Mouse (Mus musculus) MEL (cell line): ENCODE measurements around the gene Cryba1. TPM values are rescaled to one million over a fixed set of nuclear protein-coding genes. Genes with fewer than 3 reads are reported as not detected.
A peak's percentile ranks its signal among the peaks of the same experiment; 100 is the strongest.

ENCODE experiments used
- DNase-seq: peaks from one replicate; pipeline ENCODE4 v3.0.0; 2011; ENCODE audit warnings: low read depth, low spot score
- H3K27ac ChIP-seq: 2 replicates; pipeline ENCODE4 v1.5.1; 2012; ENCODE audit warnings: low read depth, mild to moderate bottlenecking, control low read depth, low read length, moderate library complexity; ENCODE audit not compliant: control insufficient read depth
- H3K27me3 ChIP-seq, 2 experiments: fragments of 150-350 bp in 1 of 2; sonication (generic) in 1 of 2; 2 replicates each; pipeline ENCODE4 v1.6.1; 2012; ENCODE audit warnings: low read length in 2 of 2, mild to moderate bottlenecking in 2 of 2, improper control_type of control experiment in 1 of 2, moderate library complexity in 1 of 2; ENCODE audit not compliant: insufficient read depth in 2 of 2, control insufficient read depth in 1 of 2
- H3K36me3 ChIP-seq, 2 experiments: 2 replicates each; pipeline ENCODE4 v1.6.1; 2012 to 2014; ENCODE audit warnings: low read length in 2 of 2, improper control_type of control experiment in 1 of 2, inconsistent platforms in 1 of 2, mild to moderate bottlenecking in 1 of 2; ENCODE audit not compliant: insufficient read depth in 2 of 2, control insufficient read depth in 1 of 2
- H3K4me1 ChIP-seq, 2 experiments: fragments of 150-350 bp in 1 of 2; sonication (generic) in 1 of 2; 2 replicates each; pipeline ENCODE4 v1.6.1; 2012; ENCODE audit warnings: low read length in 2 of 2, improper control_type of control experiment in 1 of 2, mild to moderate bottlenecking in 1 of 2; ENCODE audit not compliant: insufficient read depth in 2 of 2, control insufficient read depth in 1 of 2
- H3K4me3 ChIP-seq, 2 experiments: fragments of 150-350 bp in 1 of 2; sonication (generic) in 1 of 2; 2 replicates each; pipeline ENCODE4 v1.5.1; 2012; ENCODE audit warnings: low read depth in 2 of 2, low read length in 2 of 2, mild to moderate bottlenecking in 2 of 2, moderate library complexity in 2 of 2, control low read depth in 1 of 2, improper control_type of control experiment in 1 of 2; ENCODE audit not compliant: control insufficient read depth in 1 of 2, insufficient read depth in 1 of 2
- H3K79me2 ChIP-seq: 2 replicates; pipeline ENCODE4 v1.6.1; 2012; ENCODE audit warnings: mild to moderate bottlenecking, low read length, moderate library complexity; ENCODE audit not compliant: control insufficient read depth, poor library complexity, insufficient read depth
- H3K9ac ChIP-seq: 2 replicates; pipeline ENCODE4 v1.6.1; 2012; ENCODE audit warnings: low read depth, mild to moderate bottlenecking, control low read depth, low read length, moderate library complexity; ENCODE audit not compliant: control insufficient read depth, poor library complexity, severe bottlenecking
- H3K9me3 ChIP-seq: fragments of 150-350 bp; sonication (generic); replicated peaks from 2 replicates; pipeline ENCODE4 v1.6.1; 2012; ENCODE audit warnings: mild to moderate bottlenecking, low read length, improper control_type of control experiment, moderate library complexity; ENCODE audit not compliant: insufficient read depth
- GABPA ChIP-seq: IDR thresholded peaks from 2 replicates; pipeline ENCODE4 v1.6.1; 2012; ENCODE audit warnings: low read depth, mild to moderate bottlenecking, inconsistent platforms, low read length, improper control_type of control experiment, moderate library complexity
- MAZ ChIP-seq: IDR thresholded peaks from 2 replicates; pipeline ENCODE4 v1.6.1; 2012; ENCODE audit warnings: low read depth, mild to moderate bottlenecking, inconsistent platforms, low read length, improper control_type of control experiment
- MYC ChIP-seq: IDR thresholded peaks from 2 replicates; pipeline ENCODE4 v1.6.1; 2011; ENCODE audit warnings: low read depth, mild to moderate bottlenecking, low read length, improper control_type of control experiment, moderate library complexity
- POLR2A ChIP-seq, 2 experiments: IDR thresholded peaks; 2 replicates each; pipeline ENCODE4 v1.6.1; 2011 to 2012; ENCODE audit warnings: low read length in 2 of 2, mild to moderate bottlenecking in 2 of 2, control low read depth in 1 of 2, improper control_type of control experiment in 1 of 2, low read depth in 1 of 2, moderate library complexity in 1 of 2; ENCODE audit not compliant: control insufficient read depth in 1 of 2, insufficient read depth in 1 of 2, poor library complexity in 1 of 2
- POLR2AphosphoS2 ChIP-seq: IDR thresholded peaks from 2 replicates; pipeline ENCODE4 v1.6.1; 2011; ENCODE audit warnings: low read length, improper control_type of control experiment
- POLR2AphosphoS5 ChIP-seq: IDR thresholded peaks from 2 replicates; pipeline ENCODE4 v1.6.1; 2012; ENCODE audit warnings: low read depth, borderline replicate concordance, mild to moderate bottlenecking, inconsistent platforms, low read length, moderate library complexity, mixed read lengths
- RCOR1 ChIP-seq: IDR thresholded peaks from 2 replicates; pipeline ENCODE4 v1.6.1; 2012; ENCODE audit warnings: low read depth, mild to moderate bottlenecking, inconsistent platforms, low read length, improper control_type of control experiment
- TAL1 ChIP-seq: IDR thresholded peaks from 2 replicates; pipeline ENCODE4 v1.6.1; 2012; ENCODE audit warnings: mild to moderate bottlenecking, inconsistent platforms, low read length, moderate library complexity, mixed read lengths
- UBTF ChIP-seq: IDR thresholded peaks from 2 replicates; pipeline ENCODE4 v1.6.1; 2012; ENCODE audit warnings: low read depth, mild to moderate bottlenecking, inconsistent platforms, low read length, improper control_type of control experiment, moderate library complexity, borderline replicate concordance; ENCODE audit not compliant: insufficient read depth
- polyA plus RNA-seq, 2 experiments: library from polyadenylated mRNA; stranded (reverse) in 1 of 2; unstranded in 1 of 2; fragments of >175 nt in 1 of 2; fragments of >200 nt in 1 of 2; gene quantifications; 2 replicates each; pipeline versions ENCODE4 v1.2.1 to v1.2.4; 2012; ENCODE audit warnings: low replicate concordance in 2 of 2, low read depth in 1 of 2; ENCODE audit not compliant: insufficient read length in 2 of 2, insufficient read depth in 1 of 2, missing spikeins in 1 of 2
- total RNA-seq: library from RNA; depleted of rRNA; stranded (reverse); fragments of 300-350 nt; gene quantifications from 2 replicates; pipeline ENCODE4 v1.2.3, GENCODE M21; 2012

Gene Cryba1
- total and polyA plus RNA-seq, 3 experiments = not detected

DNA sequence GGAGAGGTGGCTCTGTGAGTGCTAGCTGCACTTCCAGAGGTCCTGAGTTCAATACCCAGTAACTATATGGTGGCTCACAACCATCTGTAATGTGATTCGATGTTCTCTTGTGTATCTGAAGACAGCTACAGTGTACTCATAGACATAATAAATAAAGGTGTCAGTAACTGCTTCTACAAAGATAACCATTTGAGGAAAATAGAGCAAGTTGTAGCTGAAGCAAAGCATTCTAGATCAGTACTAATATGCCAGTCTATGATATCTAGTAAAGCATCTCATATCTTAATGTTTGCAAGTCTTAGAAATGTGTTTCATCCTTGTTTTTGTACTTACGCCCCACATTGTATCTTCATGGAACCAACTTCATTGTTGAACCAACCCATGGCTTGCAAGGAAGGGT, 6.0 kb downstream of the Cryba1 start:
- peaks cover 6 to 24% of the 10 kb centered on the region in 2 experiments for H3K36me3 ChIP-seq

DNA sequence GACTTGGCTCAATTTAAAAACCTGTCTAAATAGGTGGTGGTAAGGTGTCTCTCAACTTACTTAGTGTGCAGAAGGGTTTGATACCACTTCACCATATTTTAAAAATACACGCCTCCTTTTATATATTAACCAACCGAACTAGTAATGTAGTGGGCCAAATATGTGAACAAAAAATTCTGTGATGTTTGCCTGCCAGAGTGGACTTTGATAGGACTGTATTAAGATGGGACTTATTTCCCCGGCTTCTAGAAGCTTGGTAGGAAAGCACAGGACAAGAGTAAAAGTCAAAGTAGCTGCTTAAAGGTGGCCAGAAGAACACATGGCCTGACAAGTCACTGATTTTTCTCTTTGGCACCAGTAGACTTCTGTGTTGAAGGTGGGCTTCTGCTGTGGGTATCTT, 11.3 kb downstream of the Cryba1 start:
- peaks cover 17 to 61% of the 10 kb centered on the region in 2 experiments for H3K36me3 ChIP-seq

More for the DNA sequence above, 6.0 kb downstream of the Cryba1 start:
- H3K27ac ChIP-seq = no peak overlapping the region
- DNase-seq = no peak
- H3K79me2 ChIP-seq = no peaks in the 10 kb centered on the region
- H3K4me3 ChIP-seq = no peak overlapping the region
- H3K9ac ChIP-seq = no peak overlapping the region
- no peaks in the 10 kb centered on the region for H3K4me1 ChIP-seq
- no peaks in the 10 kb centered on the region for H3K27me3 ChIP-seq
- TF ChIP-seq POLR2AphosphoS2 (peak; percentile 35; the same call in 1 of the 2 replicates), GABPA (no peak)
- H3K9me3 ChIP-seq = no peaks in the 10 kb centered on the region

GRCm38 (mm10) chr11:77709039-77709438, 16.0 kb downstream of the Cryba1 start:
- H3K36me3 ChIP-seq = peaks cover 20 to 66% of the 10 kb centered on the region in 2 experiments
- no peak overlapping the region for H3K4me3 ChIP-seq

More for the DNA sequence above, 11.3 kb downstream of the Cryba1 start:
- DNase-seq = no peak
- Histone ChIP-seq H3K79me2 (peaks cover 10% of the 10 kb centered on the region), H3K27me3 (no peaks in the 10 kb centered on the region), H3K27ac (no peak overlapping the region), H3K9me3 (no peaks in the 10 kb centered on the region), H3K4me3 (no peak overlapping the region), H3K9ac (no peak overlapping the region), H3K4me1 (no peaks in the 10 kb centered on the region)
- TF ChIP-seq POLR2A (IDR thresholded peaks at IDR 0.05; ENCODE audit: control insufficient read depth in 1 of 2, insufficient read depth in 1 of 2, low read depth in 1 of 2, low read length in 2 of 2, poor library complexity in 1 of 2) (0 out of 4 replicates have a peak, but pooled peaks of 1 of the 2 experiments have one; percentile 19), MAZ (no peak), TAL1 (no peak), UBTF (no peak)

GRCm38 (mm10) chr11:77705920-77706319, 19.2 kb downstream of the Cryba1 start:
- no peaks in the 10 kb centered on the region for H3K27me3 ChIP-seq
- no peaks in the 10 kb centered on the region for H3K9me3 ChIP-seq
- TF ChIP-seq MYC (no peak), RCOR1 (no peak), POLR2AphosphoS5 (no peak)
- H3K4me3 ChIP-seq = no peak overlapping the region
- peaks cover 47% of the 10 kb centered on the region for H3K79me2 ChIP-seq
- H3K36me3 ChIP-seq = peaks cover 36 to 65% of the 10 kb centered on the region in 2 experiments
- H3K9ac ChIP-seq = no peak overlapping the region
- no peak overlapping the region for H3K27ac ChIP-seq
- DNase-seq = no peak
- peaks cover 3% of the 10 kb centered on the region in 2 experiments; a peak in 3 of 4 replicates for H3K4me1 ChIP-seq

More at GRCm38 (mm10) chr11:77709039-77709438, 16.0 kb downstream of the Cryba1 start:
- H3K4me1 ChIP-seq = peaks cover 0 to 3% of the 10 kb centered on the region in 2 experiments; a peak in 2 of 4 replicates
- no peak for TF ChIP-seq UBTF
- TF ChIP-seq POLR2A (IDR thresholded peaks at IDR 0.05; ENCODE audit: control insufficient read depth in 1 of 2, insufficient read depth in 1 of 2, low read depth in 1 of 2, low read length in 2 of 2, poor library complexity in 1 of 2) = peak in 1 of 2 experiments; percentile 26; a peak in 1 of 4 replicates
- H3K9me3 ChIP-seq = no peaks in the 10 kb centered on the region
- H3K9ac ChIP-seq = no peak overlapping the region
- peaks cover 29% of the 10 kb centered on the region for H3K79me2 ChIP-seq
- no peak for DNase-seq
- H3K27me3 ChIP-seq = no peaks in the 10 kb centered on the region
- H3K27ac ChIP-seq = no peak overlapping the region
